Mouse (Mus musculus): ENCODE data around the gene Prok1. TPM values are rescaled to one million over a fixed set of nuclear protein-coding genes. Genes with fewer than 3 reads are reported as not detected.

Prok1 gene
- total RNA-seq, 4 experiments from 2014 or later = 0.35 to 1.0 (median 0.52) TPM; not detected in 1

DNA sequence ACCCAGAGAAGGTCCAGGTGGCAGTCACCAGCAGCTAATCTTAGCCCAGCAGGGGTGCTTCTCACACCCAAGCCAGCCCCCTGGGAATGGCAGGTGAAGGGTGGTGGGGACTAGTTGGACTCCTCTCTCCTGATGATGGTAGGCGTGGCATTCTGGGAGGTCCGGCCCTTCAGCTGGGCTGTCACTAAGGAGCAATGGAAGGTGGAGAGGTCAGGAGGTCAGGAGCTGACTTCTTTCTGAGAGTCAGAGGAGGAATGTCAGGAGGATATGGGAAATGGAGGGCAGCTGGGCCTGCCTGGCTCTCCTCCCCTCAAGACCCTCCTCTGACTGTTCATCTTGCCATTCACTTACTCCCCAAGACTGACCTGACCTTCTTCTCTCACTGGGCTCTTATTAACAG, 1.5 kb downstream of the Prok1 start:
- no peak for DNase-seq

DNA sequence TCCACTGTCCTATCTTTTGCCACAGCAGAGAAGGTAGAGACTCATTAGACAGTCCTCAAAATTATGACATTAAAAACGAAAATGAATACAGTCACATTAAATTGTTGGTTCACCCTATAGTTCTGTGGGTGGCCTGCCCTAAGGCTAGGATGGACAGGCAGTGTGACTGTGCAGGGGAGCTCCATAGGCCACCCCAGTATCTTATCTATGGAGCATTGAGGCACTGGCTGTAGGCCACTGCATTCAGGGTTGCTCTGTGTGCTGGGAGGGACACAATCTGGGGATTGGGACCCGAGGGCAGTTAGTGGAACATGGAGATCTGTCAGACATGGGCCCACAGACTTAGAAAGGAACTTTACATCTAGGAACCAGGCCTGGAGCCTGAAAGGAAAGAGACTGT, 5.6 kb downstream of the Prok1 start:
- DNase-seq = no peak

DNA sequence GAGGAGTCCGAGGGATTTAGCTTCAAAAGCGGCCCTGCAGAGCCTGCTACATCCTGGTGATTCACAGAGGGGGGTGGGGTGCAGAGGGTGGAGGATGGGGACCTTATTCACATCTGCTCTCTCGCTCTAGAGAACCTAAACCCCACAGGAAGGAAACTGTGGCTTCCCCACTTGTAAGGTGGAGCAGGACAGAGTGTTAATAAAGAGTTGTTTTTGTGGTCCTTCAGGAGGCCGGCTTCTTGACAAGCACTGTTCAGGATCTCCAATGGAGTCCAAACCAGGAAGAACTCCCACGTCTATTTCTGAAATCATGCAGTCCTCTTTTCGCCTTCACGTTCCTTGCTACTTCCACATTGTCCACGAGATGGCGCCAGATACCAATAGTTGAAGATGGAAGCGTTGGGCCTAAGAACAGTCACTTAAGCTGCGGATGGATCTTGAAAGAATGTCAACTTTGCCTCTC, 6.1 kb downstream of the Prok1 start:
- DNase-seq = peak; percentile 48

DNA sequence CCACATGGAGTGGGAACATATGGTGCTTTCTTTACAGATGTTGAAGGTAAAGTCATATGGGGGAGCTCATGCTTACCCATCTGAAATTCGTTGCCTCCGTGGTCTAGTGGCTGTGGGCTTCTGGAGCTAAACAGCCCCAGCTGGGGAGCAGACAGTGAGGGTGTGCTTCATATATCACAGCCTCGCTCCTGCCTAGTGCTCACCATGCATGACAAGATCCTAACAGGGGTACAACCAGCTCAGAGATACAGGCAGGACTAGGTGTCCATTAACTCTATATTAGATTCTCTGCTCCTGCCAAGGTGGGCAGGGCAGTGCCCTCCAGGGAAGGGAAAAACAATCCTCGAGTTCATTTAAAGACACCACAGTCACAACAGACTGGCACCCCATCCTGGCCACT, 8.3 kb downstream of the Prok1 start:
- no peak for DNase-seq

DNA sequence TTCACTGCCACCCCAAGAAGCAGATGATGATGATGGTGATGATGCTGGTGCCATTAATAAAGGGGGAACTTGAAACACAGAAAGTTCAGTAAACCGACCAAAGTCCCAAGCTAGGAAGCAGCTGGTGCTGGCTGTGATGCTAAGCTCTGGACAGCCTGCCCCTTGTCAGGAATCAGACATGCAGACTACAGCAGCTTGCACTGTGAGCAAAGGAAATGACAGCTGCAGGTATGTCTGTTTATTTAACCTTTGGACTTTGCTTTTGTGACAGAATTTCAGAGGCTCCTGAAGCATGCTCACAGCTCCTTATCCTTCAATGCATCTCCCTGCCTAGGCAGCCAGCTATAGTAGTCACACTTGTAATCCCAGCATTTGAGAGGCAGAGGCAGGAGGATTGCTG, 9.0 kb downstream of the Prok1 start, which contains the start of gene A630076J17Rik:
Gene A630076J17Rik, plus strand, starts transcription at position 88 of the 400 bp plus-strand sequence.
- DNase-seq = no peak

DNA sequence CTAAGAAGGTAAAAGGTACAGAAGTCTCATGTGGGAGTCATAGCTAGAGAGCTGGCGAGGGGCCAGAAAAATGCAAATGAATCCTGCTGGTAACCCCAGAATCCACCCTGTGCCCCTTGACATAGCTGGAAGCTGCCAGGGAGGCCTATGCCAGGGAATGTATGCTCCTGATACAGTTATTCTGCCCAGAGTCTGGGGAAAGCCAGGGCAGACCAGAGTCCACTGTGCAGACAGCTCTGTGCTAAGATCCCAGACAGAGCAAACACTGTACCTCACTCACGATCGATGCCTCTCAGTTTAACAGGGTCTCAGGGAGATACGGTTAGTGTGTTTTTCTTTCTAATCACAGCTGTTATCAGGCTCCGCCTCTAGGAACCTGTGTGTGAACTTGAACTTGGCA, 9.7 kb downstream of the Prok1 start:
- no peak for DNase-seq

DNA sequence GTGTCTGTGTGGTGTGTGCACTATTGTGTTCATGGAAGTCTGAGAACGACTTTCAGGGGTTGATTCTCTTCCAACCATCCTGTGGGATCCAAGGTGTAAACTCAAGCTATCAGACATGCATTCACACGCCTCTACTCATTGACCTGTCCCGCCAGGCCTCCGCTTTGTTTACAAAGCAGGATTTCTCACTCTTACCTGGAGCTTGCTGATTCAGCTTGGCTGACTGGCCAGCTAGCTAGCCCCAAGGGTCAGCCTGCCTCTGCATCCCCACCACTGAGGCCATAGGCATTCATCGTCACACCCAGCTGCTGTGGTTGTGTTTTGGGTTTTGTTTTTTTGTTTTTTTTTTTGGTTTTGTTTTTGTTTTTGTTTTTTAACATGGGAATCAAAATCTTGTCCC, 10.3 kb downstream of the Prok1 start:
- DNase-seq = no peak

DNA sequence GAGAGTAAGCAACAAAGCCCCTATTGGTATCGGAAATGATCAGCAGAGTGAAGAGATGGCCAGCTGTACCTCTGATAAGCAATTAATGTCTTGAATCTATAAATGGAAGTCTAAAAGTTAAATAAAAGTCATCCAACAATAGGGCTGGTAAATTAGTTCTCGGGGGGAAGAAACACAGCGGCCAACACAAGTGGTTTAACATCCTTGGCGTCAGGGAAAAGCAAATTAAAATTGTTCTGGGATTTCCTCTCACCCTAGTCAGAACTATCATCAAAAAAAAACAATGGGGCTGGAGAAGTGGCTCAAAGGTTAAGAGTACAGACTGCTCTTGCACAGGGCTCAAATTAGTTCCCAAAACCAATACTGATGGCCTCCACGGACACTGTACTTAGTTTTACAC, 13.7 kb downstream of the Prok1 start:
- no peak for DNase-seq

DNA sequence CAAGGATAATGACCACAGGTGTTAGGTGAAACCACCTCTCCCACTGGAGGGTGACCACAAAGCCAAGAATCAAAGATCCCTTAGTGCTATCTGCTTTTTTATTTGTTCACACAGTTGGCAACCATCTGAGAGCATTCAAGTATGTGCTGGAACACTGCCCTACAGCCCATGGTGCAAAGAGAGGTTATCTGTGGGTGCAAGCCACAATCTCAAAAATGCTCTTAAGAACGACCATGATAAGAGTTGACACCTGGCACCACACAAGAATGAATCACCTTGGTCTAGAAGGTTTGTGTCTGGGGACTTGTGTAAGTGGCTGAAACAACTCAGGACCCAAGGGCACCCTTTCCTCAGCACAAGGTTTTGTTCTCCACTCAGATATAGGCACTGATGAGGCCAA, 16.3 kb downstream of the Prok1 start:
- no peak for DNase-seq

DNA sequence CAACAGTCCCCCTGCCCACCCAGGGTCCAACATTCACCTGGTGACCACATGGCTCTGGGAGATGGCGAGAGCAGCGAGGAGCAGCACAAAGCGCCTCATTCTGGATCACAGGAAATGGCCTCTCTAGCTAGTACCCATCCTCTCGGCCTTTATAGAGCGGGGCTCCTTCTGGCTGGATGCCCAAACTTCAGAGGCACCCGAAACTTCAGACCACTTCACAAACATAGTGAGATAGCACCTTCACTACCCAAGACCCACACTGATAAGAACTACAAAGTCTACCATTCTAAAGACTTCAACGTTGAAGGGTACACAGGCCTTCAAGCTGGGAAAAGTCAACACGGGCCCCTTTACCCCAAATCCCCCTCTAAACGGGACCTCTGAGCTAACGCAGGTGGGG, 17.9 kb downstream of the Prok1 start, which contains the start of gene Cym:
Gene Cym, minus strand, starts transcription at position 125 of the 400 bp plus-strand sequence.
- DNase-seq = no peak

DNA sequence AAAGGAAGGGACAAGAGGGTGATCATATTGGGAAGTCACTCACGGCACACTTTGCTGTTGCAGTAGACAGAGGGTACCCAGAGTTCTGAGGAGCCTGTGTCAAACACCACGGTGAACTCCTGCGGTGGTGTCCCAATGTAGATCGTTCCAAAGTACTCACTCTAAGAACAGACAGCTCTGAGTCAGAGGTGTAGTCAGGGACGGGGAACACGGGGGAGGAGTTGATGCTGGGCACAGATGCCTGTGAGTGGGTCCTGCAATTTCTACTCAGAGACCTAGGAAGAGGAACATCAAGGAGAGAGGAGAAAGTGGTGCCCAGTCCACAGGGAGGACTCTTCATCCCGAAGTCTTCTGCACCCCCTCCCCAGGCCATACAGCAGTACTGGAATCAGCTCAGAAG, 20.9 kb downstream of the Prok1 start:
- no peak for DNase-seq

DNA sequence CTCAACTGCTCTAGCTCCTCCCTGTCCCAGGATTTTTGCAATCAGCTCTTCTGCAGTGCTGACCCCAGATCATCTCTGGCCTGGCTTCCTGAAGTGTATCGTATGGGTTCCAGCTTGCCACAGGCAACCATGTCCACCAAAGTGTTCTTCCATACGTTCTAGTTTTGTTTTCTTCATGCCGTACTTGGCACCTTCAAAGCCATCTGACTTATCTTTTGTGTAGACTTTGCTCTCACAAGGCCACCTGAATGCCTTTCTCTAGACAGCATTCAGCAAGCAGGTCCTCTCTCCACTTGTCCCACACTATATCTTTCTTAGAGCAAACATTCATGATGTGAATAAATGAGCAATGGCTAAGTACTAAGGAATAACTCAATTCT, 22.4 kb downstream of the Prok1 start:
- no peak for DNase-seq

DNA sequence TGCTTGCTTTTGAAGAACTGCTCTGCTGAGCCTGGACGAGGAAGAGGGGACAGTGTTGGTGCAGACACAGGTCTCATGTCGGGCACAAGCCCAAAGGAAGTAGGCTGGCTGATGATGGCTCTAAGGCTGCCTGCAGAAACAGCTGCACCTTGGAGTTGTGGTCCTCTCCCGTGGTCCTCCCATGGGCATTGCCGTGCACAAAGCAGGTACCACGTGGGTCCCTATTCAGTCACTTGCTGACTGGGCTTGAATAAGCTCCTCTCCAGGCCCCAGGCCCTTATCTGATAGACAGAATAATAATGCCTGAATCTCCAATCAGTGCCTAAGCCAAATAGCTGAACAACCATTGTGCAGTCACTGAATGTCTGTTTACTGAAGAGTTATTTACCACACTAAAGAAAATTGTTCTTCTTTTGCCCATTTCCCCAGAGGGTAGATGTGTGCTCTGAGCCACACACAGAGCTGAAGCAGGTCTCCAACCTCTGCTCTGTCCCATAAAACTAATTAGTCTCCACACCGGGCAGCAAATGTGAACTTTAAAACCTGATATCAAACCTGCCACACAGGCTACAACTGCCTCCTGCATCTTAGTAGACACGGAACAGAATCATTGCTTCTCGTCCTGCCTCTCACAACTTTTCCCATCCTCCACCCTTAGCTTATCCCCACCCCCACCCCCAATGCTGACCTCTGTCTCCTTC, 23.0 kb downstream of the Prok1 start:
- no peak for DNase-seq

DNA sequence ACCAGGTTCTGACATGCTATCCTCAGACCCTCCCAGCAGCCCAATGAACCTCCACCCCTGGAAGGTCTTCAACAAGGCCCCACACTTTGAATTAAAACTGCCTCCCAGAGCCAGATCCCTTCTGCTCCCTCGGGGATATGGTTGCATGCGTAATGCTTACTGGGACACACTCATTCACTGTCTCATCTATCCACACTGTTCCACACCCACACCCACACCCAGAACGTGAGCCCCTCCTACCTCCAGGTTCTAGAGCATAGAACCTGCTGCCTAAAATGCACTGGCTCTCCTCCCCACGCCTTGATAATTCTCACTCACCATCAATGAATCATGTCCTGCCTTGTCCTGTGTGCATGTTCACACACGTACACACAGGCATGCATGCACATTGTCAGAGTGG, 24.9 kb downstream of the Prok1 start:
- no peak for DNase-seq

DNA sequence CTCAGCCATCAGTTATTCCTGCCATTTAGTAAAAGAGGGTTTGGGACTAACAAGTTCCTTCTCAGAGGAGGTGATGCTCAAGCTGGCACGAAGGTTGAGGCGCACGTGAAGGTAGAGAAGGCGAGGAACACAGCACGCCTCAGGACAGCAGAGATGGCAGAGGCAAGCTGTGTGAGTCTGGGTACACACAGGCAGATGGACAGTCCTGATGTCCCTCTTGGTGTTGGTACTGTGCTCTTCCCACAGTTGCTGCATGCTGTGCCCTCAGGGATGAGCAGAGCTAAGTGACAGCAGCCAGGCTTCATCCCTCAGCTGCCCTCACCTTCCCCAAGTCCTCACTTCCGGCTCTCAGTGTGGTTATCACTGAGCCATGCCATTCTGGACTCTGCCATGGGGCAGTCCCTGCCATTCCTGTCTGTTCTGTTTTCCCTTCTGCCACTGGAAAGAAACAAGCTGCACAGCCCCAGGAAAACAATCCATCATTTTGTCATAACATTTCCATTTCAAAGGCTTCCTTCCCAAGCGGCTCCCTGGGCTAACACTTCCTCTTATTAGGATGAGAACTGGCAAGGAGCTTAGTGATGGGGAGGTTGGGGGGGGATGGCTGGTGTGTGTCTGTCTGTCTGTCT, 31.8 kb downstream of the Prok1 start:
- DNase-seq = no peak

DNA sequence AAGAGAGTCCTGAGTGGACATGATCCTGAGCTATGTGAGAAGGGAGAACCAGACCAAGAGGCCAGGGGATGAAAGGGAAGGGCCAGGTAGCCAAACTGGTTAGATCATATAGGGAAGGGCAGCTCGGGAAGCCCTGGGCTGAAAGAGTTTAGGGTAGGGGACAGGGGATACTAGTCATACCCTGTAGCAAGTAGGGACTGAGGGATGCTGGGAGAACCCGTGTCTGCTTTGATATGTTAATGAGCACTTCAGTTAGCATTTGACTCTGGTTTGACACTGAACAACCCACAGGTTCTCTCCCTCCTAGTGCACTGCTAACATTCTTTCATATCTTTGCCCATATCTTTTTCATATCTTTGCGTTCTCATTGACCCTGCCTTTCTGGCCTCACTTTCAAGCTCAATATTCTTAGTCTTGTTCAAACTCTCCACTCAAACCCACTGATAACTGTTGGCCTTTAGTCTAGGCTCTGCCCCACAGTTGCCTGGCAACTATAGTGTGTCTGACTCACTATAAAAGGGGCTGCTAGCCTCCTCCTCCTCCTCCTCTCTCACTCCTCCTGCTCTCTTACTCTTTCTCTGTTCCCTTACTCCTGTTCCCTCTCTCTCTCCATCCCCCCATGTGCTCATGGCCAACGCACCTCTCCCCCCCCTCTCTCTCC, 32.9 kb downstream of the Prok1 start:
- DNase-seq = no peak

DNA sequence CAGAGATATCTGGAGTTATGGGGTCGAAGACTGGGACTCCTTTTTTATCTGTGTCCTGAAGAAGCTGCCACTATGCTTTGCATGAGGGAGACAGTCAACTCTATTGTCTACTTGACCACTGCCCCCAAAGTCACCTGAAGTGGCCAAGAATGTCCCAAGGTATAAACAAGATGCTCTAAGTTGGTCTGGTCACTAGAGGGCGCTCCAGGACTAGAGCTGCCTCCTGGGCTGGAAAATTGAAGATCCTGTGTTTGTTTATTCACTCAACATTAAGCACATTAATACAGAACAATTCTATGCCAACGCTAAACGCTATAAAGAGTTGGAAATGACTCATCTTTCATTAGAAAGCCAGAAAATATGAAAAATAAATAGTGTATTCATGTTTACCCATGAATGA, 33.5 kb downstream of the Prok1 start:
- DNase-seq = peak; percentile 22

DNA sequence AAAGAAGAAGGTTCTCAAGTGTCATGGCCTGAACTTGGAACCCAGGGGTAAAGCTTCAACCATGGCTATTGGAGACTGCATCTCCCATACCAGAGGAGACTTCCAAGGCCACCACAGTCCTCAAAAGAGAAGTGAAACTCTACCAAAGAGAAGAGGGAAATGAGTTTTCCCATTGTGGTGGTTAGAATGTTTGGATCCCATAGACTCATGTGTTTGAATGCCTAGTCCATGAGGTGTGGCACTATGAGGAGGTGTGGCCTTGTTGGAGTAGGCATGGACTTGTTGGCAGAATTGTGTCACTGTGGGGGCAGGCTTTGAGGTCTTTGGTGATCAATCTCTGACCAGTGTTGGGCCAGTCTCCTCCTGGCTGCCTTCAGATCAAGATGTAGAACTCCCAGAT, 34.3 kb downstream of the Prok1 start:
- no peak for DNase-seq

DNA sequence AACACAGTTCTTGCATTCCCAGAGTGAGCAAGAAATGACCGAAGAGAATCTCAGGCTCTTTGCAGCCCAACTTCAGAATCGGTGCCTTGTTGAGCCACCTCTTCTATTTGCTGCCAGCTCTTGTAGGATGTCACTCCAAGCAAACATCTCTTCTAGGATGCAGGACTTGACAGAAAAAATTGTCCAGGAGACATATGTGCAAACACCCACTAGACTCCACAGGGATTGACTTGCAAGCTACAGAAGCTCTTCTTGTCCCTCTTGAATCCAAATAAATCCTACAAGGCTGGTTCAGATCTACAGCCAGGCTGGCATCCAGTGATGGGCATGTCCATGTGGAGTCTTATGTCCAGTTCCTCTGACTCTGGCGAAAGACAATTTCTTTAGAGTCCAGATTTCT, 35.1 kb downstream of the Prok1 start:
- DNase-seq = no peak

DNA sequence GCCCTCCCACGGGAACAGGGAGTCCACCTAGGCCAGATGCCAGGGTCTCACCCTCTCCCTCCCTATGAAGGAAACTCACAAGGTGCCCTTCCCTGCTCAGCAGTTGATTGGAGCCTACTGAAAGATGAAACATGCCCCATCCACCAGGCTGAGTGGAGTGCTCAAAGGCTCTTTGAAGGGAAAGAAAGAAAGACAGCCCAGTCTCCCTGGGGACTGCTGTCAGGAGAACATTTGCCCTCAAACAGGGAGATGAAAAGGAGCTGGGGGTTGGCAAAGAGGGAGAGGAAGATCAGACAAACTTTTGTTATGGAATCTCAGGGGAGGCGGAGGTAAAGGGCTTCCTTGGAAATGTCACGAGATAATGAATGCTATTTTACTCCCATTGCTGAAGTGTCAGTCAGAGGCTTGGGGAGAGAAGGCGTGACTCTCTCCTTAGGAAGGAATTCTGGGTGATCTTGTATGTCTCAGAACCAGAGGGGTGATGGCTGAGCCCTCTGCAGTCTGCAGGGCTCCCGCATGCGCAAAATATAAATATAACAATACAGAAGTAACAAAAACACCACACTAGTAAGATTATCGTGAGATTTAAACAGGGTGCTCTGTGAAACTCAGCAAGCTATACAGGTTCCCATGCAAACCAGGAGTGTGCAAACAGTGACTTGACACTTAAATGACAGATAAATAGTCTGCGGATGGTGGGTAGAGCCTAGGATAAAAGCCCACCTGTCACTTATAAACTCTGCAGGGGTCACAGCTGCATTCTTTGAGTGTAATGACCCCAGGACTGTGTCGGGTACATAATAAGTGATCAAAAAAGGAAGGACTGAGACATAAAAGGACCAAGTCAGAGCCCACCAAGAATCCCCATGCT, 38.0 kb downstream of the Prok1 start:
- no peak for DNase-seq

DNA sequence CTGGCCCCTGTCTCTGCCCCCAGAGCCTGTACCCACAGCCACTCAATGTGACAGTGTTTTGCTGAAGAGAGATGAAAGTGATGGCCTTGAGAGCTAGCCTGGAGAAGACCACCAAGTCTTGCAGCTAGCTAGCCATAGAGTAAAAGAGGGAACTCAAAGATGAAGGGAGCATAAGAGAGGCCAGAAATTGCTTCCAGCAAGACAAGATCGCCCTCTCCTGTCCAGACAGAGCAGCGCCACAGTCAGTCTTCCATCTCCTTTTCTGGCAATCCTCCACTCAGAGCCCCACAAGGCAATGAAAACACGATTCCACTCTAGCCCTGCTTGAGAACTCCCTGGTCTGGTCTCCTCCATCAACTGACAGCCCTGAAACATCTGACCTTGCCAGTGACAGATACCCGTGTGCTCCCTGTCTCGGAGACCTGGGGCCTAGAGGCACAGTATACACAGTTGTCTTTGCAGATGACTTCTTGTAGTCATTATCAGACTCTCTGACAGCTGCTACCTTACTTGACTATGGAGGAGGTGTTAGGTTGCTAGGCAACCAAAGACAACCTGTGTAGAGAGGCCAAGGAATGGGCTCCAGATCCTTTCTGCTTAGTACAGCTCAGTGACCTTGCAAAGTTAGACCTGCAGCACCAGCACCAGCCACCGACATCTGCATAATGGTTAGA, 51.1 kb downstream of the Prok1 start:
- DNase-seq = no peak

DNA sequence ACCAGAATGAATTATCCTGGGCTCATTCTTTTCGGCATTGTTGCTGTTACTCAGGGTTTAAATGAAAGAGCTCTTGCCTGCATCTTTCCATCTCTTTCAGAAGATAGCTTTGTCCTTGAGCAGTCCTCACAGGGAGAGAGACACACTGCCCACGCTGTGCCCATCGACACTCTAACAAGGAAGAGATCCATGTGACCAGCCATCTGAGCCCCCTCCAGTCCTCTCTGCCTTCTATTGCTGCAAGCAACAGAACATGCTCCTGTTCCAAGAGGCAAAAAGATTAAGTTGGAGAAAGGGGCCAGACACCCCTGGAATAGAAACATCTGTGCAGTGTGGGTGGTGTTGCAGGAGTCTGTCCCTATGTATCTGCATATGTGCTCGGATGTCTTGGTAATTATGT, 52.5 kb downstream of the Prok1 start:
- DNase-seq = no peak

Measured in adrenal gland, adult 8-10 months (tissue).